Mouse (Mus musculus) kidney, adult 11 months (tissue): Measurements from ENCODE around the gene Ror1.
A peak's percentile ranks its signal among the peaks of the same experiment; 100 is the strongest.

Experiments
- DNase-seq: peaks from one replicate; pipeline ENCODE4 v3.0.0; 2022

The Ror1 gene

DNA sequence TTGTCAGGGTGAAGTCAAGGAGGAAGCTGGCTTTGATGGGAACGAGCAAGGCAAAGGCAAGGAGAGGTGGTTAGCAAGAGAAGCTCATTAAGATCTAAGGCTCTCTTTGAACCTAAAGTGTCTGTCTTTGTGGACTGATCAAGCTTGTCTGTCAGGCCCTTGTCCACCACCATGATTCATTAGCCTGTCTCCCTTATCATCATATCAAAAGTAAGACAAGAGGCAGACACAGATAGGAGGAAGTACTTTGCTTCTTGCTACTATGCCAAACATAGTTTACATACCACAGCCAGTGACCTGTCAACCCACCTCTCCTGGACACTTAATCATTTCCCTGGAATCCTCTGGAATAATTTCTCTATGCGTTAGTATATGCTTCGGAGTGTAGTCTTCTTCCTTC is 121.0 kb downstream of the Ror1 start:
- DNase-seq = no peak

- DNase-seq = no peak
Measured at GRCm38 (mm10) chr4:100219026-100219425, 123.4 kb downstream of the Ror1 start.

DNA sequence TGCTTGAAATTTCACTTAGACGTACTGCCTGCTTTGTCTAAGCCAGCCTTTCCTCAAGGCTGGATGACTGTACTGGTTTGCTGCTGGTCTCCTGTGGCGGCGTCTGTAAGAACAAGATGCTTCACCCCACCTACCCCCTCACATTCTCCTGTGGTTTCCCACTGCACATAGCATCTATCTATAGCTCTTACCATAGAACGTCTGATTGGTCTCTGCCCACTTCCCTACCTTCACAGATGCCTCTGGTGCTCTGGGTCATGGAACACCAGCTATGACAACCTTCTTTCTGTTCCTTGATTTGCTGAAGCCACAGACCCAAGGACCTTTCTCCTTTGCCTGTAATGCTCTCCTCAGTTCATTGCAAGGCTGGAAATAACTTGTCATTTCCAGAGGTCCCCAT is 124.0 kb downstream of the Ror1 start:
- no peak for DNase-seq

GRCm38 (mm10) chr4:100221978-100222737 is 126.6 kb downstream of the Ror1 start:
- DNase-seq = no peak

DNA sequence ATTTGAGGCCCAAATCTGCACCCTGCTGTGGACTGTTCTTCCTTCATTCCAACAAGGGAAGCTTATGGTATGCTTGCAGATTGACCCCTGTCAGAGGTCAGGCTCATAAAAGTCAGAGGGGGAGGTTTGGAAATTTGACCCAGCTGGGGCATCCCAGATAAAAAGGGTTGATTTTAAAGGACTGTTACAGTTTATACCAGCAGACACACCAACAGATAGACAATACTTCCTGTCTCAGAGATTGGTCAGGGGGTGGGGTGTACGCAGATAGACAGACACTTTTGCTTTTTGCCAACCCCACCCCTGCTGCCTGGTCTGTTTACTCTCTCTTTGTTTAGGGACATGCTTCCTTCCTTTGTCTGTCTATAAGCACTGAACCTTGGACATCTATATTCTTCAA is 127.9 kb downstream of the Ror1 start:
- DNase-seq = no peak

DNA sequence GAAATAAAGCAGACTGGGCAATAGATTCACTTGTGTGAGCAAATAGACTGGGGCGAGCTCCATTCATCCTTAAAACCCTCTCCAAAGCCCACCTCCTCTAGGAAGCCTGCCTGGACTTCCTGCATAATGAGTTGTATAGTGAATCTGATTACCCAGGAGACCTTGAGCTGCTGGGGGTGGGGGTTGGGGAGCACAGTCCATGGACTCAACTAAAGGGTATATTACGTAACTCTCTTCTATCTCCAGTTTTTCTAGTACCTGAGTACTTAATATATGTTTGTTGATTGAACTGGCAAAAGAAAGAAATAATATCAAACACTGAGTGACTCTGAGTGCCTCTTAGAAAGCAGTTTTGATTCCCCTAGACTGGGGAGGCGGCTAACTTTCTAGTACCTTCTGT is 128.4 kb downstream of the Ror1 start:
- DNase-seq = no peak

- DNase-seq = peak; percentile 49
Measured at GRCm38 (mm10) chr4:100226619-100227018, 131.0 kb downstream of the Ror1 start.

DNA sequence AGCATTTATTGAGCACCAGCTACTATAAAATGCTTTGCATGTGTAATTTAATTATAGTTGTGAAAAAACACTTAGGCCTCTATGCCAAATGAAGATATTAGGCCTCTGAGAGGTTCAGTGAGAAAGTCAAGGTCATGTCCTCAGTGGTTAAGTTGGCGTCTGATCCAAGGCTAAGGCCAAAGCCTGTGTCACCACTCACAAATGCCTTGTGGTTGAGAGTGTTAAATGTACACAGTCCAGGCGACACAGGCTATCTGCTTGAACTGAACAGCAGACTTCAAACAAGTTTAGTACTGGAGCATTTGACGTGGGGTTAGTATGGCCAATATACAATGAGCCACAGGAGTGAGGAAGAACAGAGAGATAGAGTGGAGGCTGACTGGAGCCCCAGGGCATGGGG is 132.5 kb downstream of the Ror1 start:
- DNase-seq = no peak

- no peak for DNase-seq
Measured at GRCm38 (mm10) chr4:100230245-100230644, 134.7 kb downstream of the Ror1 start.

- no peak for DNase-seq
Measured at GRCm38 (mm10) chr4:100230963-100231362, 135.4 kb downstream of the Ror1 start.

- DNase-seq = no peak
Measured at GRCm38 (mm10) chr4:100231906-100232305, 136.3 kb downstream of the Ror1 start.

GRCm38 (mm10) chr4:100232541-100232940 is 136.9 kb downstream of the Ror1 start:
- DNase-seq = no peak

- DNase-seq = peak; percentile 54
Measured at GRCm38 (mm10) chr4:100233770-100234169, 138.2 kb downstream of the Ror1 start.

DNA sequence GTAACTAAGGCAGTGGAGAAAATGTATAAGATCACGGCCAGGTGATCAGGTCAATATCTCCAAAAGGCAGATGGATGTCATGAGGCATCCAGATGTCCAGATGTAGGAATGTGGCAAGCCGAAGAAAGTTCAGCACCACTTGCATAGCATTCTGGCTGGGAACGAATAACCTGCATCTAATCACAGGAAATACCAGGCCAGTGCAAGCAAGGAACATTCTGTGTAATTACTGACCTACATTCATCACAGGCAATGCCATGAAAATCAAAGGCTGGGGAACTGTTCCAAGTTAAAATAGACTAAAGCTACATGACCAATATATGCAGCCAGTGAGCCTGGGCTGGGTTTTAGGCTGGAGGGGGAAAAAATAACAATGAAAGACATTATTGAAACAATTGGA is 140.7 kb downstream of the Ror1 start:
- no peak for DNase-seq

DNA sequence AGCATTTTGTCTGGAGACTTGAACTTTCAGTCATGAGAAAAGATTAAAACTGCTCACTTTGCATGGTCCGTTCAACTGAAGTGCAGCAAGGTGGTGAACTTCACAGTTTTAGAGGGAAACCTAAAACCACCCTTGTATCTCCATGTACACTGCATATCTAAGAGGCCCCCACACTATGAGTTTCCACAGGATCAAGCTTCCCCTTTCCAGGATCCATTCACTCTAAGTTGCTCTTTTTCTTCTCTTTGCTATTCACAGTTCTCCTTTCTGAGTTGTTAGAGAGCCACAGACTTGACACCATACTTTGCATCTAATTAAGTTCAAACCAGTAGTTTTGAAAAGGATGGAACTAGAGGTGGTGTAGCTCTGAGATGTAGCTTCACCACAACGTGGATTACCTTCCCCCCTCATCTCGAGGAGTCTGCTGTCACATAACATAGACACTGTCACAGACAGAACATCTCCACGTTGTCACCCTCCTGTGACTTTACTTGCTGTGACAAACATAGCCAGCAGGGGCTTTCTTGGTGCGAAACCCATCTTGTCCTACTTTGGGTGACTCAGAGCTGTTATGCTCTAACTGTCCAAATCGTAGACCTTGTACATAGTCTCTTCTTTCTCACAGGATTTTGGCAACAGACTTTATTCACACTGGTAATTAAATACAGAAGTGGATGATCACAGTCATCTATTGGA is 146.6 kb downstream of the Ror1 start:
- no peak for DNase-seq

GRCm38 (mm10) chr4:100244250-100244649 is 148.7 kb downstream of the Ror1 start:
- no peak for DNase-seq

DNA sequence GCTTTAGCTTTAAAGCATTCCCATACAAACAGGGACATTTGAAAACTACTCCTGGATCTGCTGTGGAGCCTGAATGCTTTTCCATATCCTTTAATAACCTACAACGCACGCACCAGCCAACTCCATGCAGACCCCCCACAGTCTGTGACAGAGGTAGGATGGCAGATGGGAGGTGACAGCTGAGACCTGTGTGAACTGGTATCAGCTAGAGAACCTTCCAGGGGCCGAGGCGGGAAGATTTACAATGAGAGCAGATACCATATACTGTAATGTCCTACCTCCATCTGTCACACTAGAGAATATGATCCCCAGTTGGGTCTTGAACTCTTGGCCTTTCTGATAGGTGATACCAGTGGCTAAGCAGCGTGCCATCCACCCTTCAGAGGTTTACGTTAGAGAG is 149.1 kb downstream of the Ror1 start:
- no peak for DNase-seq

GRCm38 (mm10) chr4:100247826-100248225 is 152.2 kb downstream of the Ror1 start:
- DNase-seq = peak; percentile 53

DNA sequence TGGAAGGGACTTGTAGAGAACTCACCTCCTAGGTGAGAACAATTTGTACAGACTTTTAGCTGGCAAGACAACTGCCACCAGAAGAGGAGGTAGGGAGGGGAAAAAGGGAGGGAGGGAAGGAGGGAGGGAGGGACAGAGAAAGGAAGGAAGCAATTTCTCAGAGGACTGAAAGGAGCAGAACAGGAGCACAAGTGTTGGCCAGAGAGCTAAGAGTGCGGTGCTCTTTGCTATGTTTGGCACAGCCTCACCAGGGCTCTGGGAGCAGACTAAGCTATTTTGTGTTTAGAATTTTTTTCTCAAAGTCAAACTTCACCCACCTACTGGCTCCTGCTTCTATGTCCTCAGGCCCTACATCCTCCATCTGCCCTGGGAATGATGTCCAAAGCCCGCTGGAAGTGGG is 152.7 kb downstream of the Ror1 start:
- DNase-seq = peak; percentile 24

DNA sequence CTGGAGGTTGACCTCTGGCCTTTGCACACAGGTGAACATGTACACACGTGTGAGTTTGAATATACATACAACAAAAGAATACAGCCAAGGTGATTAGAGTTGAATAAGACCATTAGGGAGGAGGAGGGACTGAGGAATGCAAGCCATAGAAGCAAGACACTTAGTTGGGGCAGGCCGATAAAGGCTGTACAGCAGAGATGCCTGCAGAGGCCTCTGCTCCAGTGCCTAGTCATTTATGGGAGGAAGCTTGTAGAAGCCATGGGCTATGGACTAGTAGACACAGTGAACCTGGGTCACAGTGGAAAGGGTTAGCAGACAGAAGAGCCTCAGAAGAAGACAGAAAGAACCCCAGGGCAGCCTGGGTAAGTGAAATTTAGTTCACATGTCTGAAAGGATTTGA is 155.7 kb downstream of the Ror1 start:
- no peak for DNase-seq

DNA sequence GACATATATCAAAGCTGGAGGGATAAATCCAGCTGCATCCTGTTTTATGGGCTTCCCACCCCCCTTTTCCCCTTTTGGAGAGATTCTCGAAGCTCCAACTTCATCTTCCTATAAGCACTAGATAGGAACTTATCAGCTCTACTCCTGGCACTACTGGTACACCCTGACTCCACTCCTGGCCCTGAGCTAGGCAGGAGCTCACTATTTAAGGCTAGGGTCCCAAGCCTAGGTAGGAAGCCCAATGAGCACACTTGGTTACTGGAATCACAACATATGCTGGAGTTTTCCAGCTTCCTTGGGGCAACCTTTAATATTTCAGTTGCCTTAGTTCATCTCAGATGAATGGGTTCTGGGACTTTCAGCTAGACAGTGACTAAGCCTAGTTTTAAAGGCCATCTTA is 156.5 kb downstream of the Ror1 start:
- no peak for DNase-seq

DNA sequence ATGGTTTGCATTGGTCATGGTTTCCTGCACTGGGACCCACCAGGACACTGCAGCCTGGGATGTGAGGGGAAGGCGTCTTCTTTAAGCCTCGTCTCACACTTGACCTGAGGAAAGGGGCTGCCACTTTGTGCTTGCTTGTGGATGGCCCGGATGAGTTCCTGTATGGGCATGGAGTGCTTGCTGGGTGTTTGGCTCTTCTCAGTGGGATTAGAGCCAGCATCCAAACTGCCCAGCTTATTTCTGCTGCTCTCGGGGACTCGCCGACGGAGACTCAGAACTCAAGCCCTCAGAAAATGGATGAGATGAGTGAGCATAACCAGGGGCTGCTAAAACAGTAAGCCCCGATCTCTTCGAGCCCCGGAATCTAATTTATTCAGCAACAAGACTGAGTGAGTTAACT is 157.1 kb downstream of the Ror1 start:
- DNase-seq = no peak

- no peak for DNase-seq
Measured at GRCm38 (mm10) chr4:100253401-100253800, 157.8 kb downstream of the Ror1 start.

DNA sequence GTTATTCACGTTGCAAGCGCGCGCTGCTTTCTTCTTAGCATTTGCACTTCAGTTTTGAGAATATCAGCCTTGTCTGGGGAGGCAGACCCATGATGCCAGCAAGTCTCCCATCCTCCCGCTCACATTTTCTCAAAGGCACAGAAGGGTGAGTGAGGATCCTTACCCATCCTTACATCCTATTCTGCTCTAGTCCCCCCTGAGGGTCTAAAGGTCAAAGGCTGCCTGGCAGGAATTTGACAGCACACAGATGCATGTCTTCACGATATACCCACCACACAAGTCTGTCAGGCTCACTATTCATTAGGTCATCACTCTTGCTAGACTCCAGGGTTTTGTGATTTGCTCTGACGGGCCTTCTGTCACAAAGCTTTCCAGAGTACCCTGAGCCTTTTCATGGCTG is 158.2 kb downstream of the Ror1 start:
- DNase-seq = no peak

DNA sequence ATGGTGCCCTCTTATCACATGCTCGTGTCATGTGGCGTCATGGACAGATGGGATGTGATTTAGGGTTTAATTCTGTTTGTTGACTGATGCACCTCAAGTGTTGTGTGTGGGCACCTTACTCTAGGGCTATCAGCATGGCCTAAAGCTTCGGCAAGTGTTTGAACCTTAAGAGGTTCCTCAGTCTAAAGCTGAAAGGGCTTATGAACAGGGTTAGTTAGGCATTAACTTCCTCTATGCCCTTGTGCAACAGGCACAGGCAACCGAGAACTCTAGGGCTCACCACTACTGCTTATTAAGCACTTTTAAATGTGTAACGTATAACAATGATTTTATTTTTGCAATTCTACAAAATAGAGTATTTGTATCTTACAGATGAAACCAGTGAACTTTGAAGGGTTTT is 162.9 kb downstream of the Ror1 start:
- DNase-seq = peak; percentile 32
